In genomic region chr9:102511423-102511822, GRCm38 (mm10) we compare ENCODE assay signal across 8 mouse cellular contexts. TPM values are rescaled to one million over a fixed set of nuclear protein-coding genes. Genes with fewer than 3 reads are reported as not detected.
DNase-seq lines count a peak whose midpoint lies in the region; ATAC-seq and TF ChIP-seq lines count a peak whose summit lies in the region.

No protein-coding gene starts in this region.

- H3K4me1 ChIP-seq in lung, postnatal 0 days (ENCODE audit: insufficient read depth, low read depth, low read length) = no peaks in the 10 kb centered on the region

- H3K4me2 ChIP-seq in lung, postnatal 0 days (replicated peaks; ENCODE audit: low read depth, low read length) = no peak overlapping the region

- 32% methylated on average over 8 of the region's 8 CpGs for WGBS in lung, postnatal 0 days

- H3K9me3 ChIP-seq in lung, postnatal 0 days (ENCODE audit: low read length) = no peaks in the 10 kb centered on the region

- H3K9ac ChIP-seq in lung, postnatal 0 days (replicated peaks; ENCODE audit: low read depth) = no peak overlapping the region

- H3K36me3 ChIP-seq in lung, postnatal 0 days (ENCODE audit: insufficient read depth, low read length) = no peaks in the 10 kb centered on the region

- peaks cover 6% of the 10 kb centered on the region; the same call in 1 of the 2 replicates for H3K27me3 ChIP-seq in lung, postnatal 0 days (replicated peaks; ENCODE audit: insufficient read depth, low read length)

- no peak for TF ChIP-seq CTCF in lung, postnatal 0 days (IDR thresholded peaks at IDR 0.05)

- no peak for DNase-seq in cerebellum, postnatal 4 days (ENCODE audit: low spot score in 2 of 2)
- peak; percentile 39 for DNase-seq in lung, postnatal 0 days (ENCODE audit: low spot score)
- no peak for DNase-seq in lung, postnatal 14 days
- DNase-seq in heart, adult 8-10 months (ENCODE audit: low spot score) = peak; percentile 69
- peak; percentile 97 for DNase-seq in skeletal muscle tissue, adult 2 months (ENCODE audit: low read depth, low spot score)
- DNase-seq in spleen, postnatal 4 days (ENCODE audit: low spot score in 2 of 2) = no peak
- DNase-seq in thymus, postnatal 14 days = no peak

- H3K27ac ChIP-seq in lung, postnatal 0 days (ENCODE audit: low read length) = no peak overlapping the region

- peak; percentile 51; the same call in 1 of the 2 replicates for ATAC-seq in cerebellum, adult (ENCODE audit: insufficient number of reproducible peaks, low FRiP score, low TSS enrichment)
- ATAC-seq in lung, postnatal 0 days = peak; percentile 71

- H3K4me3 ChIP-seq in lung, postnatal 0 days (ENCODE audit: low read depth, low read length) = no peak overlapping the region

- no peak for TF ChIP-seq EP300 in lung, postnatal 0 days (IDR thresholded peaks at IDR 0.05)

RNA-seq across cellular contexts. Expression of gene Ky, which starts 5.9 kb away (rescaled TPM):
- polyA plus RNA-seq in lung, postnatal 0 days (2015; fragmentation: Nextera tagmentation; extraction: Ambion mirVana) = 0.02 and 0.20 TPM in 2 replicates
- 10 to 100 TPM; 12.0 to 21.0 (median 17.8) TPM for total RNA-seq in heart, adult 8-10 months (2022)

Comparison
In these comparisons a context has a peak if more than half of its experiments do, and no peak if none do; other contexts are left out.
1. DNase-seq: peak in lung, postnatal 0 days (single experiment), heart, adult 8-10 months (single experiment) and skeletal muscle tissue, adult 2 months (single experiment); none in cerebellum, postnatal 4 days (0 of 2), lung, postnatal 14 days (single experiment), spleen, postnatal 4 days (0 of 2) and thymus, postnatal 14 days (single experiment).